Mouse (Mus musculus): ENCODE measurements around the gene Slc35e2. TPM values are rescaled to one million over a fixed set of nuclear protein-coding genes. Genes with fewer than 3 reads are reported as not detected.
"Not testable (repeated sequence)": the region's sequence is repeated elsewhere in the genome, so short reads cannot be mapped to it uniquely, and the experiment has no call there.

Gene Slc35e2
- total RNA-seq, 1 experiment from 2014 or later = 52.0 TPM

GRCm38 (mm10) chr4:155669598-155670075 is 68.4 kb downstream of the Slc35e2 start:
- no peak for DNase-seq

GRCm38 (mm10) chr4:155670236-155670635 is 69.0 kb downstream of the Slc35e2 start:
- DNase-seq = not testable (repeated sequence)

GRCm38 (mm10) chr4:155672082-155672481 is 70.9 kb downstream of the Slc35e2 start:
- DNase-seq = no peak

Other genes with a start within 250 kb of the Slc35e2 start
- 2.5 and 6.3 TPM in 2 replicates for gene Prkcz, start 240.1 kb upstream of the Slc35e2 start, total RNA-seq (2021)
- gene Gabrd, start 203.3 kb upstream of the Slc35e2 start, total RNA-seq (2021) = not detected in 2 replicates
- 0.71 and 1.5 TPM in 2 replicates for gene Cfap74, start 192.2 kb upstream of the Slc35e2 start, total RNA-seq (2021)
- gene Tmem52, start 132.3 kb upstream of the Slc35e2 start, total RNA-seq (2021) = 5.1 and 7.3 TPM in 2 replicates
- gene Gnb1, start 110.1 kb upstream of the Slc35e2 start, total RNA-seq (2021) = 309 and 392 TPM in 2 replicates
- 294 and 306 TPM in 2 replicates for gene Nadk, start 39.0 kb upstream of the Slc35e2 start, total RNA-seq (2021)
- gene Cdk11b, start 23.4 kb downstream of the Slc35e2 start, total RNA-seq (2021) = 50.9 and 68.4 TPM in 2 replicates
- gene Gm10563, start 44.0 kb downstream of the Slc35e2 start, total RNA-seq (2021) = not detected in 2 replicates
- 3.7 and 4.2 TPM in 2 replicates for gene Mmp23, start 52.0 kb downstream of the Slc35e2 start, total RNA-seq (2021)
- gene Mib2, start 67.8 kb downstream of the Slc35e2 start, total RNA-seq (2021) = 47.0 and 60.2 TPM in 2 replicates
- 50.8 and 67.4 TPM in 2 replicates for gene Fndc10, start 92.9 kb downstream of the Slc35e2 start, total RNA-seq (2021)
- gene Ssu72, start 103.4 kb downstream of the Slc35e2 start, total RNA-seq (2021) = 100 and 123 TPM in 2 replicates
- 0.86 and 1.6 TPM in 2 replicates for gene Tmem240, start 133.4 kb downstream of the Slc35e2 start, total RNA-seq (2021)
- 91.0 and 98.7 TPM in 2 replicates for gene Atad3a, start 159.7 kb downstream of the Slc35e2 start, total RNA-seq (2021)
- 2.6 and 3.7 TPM in 2 replicates for gene Vwa1, start 173.3 kb downstream of the Slc35e2 start, total RNA-seq (2021)
- gene Tmem88b, start 184.5 kb downstream of the Slc35e2 start, total RNA-seq (2021) = 0.79 and 1.2 TPM in 2 replicates
- not detected in 2 replicates for gene Ankrd65, start 189.0 kb downstream of the Slc35e2 start, total RNA-seq (2021)
- gene Mrpl20, start 201.5 kb downstream of the Slc35e2 start, total RNA-seq (2021) = 126 and 163 TPM in 2 replicates
- 150 and 170 TPM in 2 replicates for gene Ccnl2, start 211.1 kb downstream of the Slc35e2 start, total RNA-seq (2021)
- gene Aurkaip1, start 229.9 kb downstream of the Slc35e2 start, total RNA-seq (2021) = 135 and 160 TPM in 2 replicates
- 38.1 and 50.3 TPM in 2 replicates for gene Mxra8, start 238.3 kb downstream of the Slc35e2 start, total RNA-seq (2021)
- gene Dvl1, start 246.0 kb downstream of the Slc35e2 start, total RNA-seq (2021) = 63.2 and 64.6 TPM in 2 replicates